Mouse (Mus musculus) liver, embryonic 11.5 days (tissue): ENCODE results near the gene Gm49405. TPM values are rescaled to one million over a fixed set of nuclear protein-coding genes. Genes with fewer than 3 reads are reported as not detected.

ENCODE experiments used
- ATAC-seq: fragments of 200-750 bp; cut with Nextera tagmentation; replicated peaks from 2 replicates; pipeline ENCODE4 v1.8.0; 2017; ENCODE audit warnings: moderate number of reproducible peaks, mild to moderate bottlenecking, moderate TSS enrichment, moderate library complexity; ENCODE audit not compliant: low FRiP score
- DNase-seq: peaks from one replicate; pipeline ENCODE4 v3.0.0-alpha.2; 2017; ENCODE audit warnings: low spot score
- H3K27ac ChIP-seq: fragments of 300-500 bp; sonication (generic); 2 replicates; pipeline ENCODE4 v1.5.1; 2014; ENCODE audit warnings: mild to moderate bottlenecking, low read depth, low read length, control low read depth
- H3K27me3 ChIP-seq: fragments of 300-500 bp; sonication (generic); replicated peaks from 2 replicates; pipeline ENCODE4 v1.6.1; 2014; ENCODE audit warnings: low read length, mixed read lengths; ENCODE audit not compliant: control insufficient read depth, insufficient read depth
- H3K36me3 ChIP-seq: fragments of 300-500 bp; sonication (generic); 2 replicates; pipeline ENCODE4 v1.6.1; 2014; ENCODE audit warnings: mild to moderate bottlenecking, low read length, moderate library complexity, mixed read lengths; ENCODE audit not compliant: control insufficient read depth, insufficient read depth
- H3K4me1 ChIP-seq: fragments of 300-500 bp; sonication (generic); replicated peaks from 2 replicates; pipeline ENCODE4 v1.6.1; 2014; ENCODE audit warnings: low read length, mixed read lengths; ENCODE audit not compliant: control insufficient read depth, insufficient read depth
- H3K4me2 ChIP-seq: fragments of 300-500 bp; sonication (generic); 2 replicates; pipeline ENCODE4 v1.6.1; 2014; ENCODE audit warnings: mild to moderate bottlenecking, control low read depth, moderate library complexity
- H3K4me3 ChIP-seq: fragments of 300-500 bp; sonication (generic); 2 replicates; pipeline ENCODE4 v1.5.1; 2014; ENCODE audit warnings: low read depth, low read length, control low read depth
- H3K9ac ChIP-seq: fragments of 300-500 bp; sonication (generic); 2 replicates; pipeline ENCODE4 v1.6.1; 2014; ENCODE audit warnings: low read depth, low read length, control low read depth
- H3K9me3 ChIP-seq: fragments of 300-500 bp; sonication (generic); 2 replicates; pipeline ENCODE4 v1.6.1; 2016; ENCODE audit warnings: low read length, inconsistent platforms, mixed read lengths; ENCODE audit not compliant: control insufficient read depth
- WGBS: fragments of 180-500 bp; shearing (Covaris S2); extraction: QIAGEN DNeasy Blood & Tissue Kit; methylation state at CpG from one replicate; pipeline ENCODE4 v1.1.7; 2014; 5-methylcytosine and 5-hydroxymethylcytosine counted together
- polyA plus RNA-seq: library from polyadenylated mRNA; unstranded; fragments of >200 nt; fragmentation: Nextera tagmentation; extraction: Ambion mirVana; gene quantifications from 2 replicates; pipeline ENCODE4 v1.2.1, GENCODE M21; 2014

Gene Gm49405
- polyA plus RNA-seq, 1 experiment from 2014 or later = 2.4 TPM

DNA sequence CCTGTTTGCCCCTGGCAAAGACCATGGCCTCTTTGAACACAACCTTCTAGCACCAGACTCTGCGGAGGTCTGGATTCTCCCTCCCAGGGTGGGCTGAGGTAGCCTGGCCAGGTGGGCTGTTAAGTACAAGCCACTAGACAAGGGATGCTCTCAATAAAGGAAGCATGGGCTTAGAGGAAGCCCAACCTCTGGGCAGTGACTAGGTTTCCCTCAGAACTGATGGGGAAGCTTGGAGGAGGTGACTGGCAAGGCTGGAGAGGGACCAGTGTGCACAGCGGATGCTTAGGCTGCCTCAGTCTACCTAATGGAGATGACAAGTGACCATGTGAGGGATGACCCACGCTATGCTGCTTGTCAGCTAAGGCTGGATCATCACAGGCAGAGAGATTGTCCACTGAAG is 8.5 kb upstream of the Gm49405 start:
- WGBS = 82% methylated on average over 3 of the region's 3 CpGs
- Histone ChIP-seq H3K27ac (no peak overlapping the region), H3K36me3 (no peaks in the 10 kb centered on the region), H3K27me3 (no peaks in the 10 kb centered on the region), H3K9me3 (no peaks in the 10 kb centered on the region), H3K9ac (no peak overlapping the region), H3K4me3 (no peak overlapping the region), H3K4me2 (no peak overlapping the region), H3K4me1 (peaks cover 6% of the 10 kb centered on the region; the same call in 1 of the 2 replicates)
- no peak for ATAC-seq
- DNase-seq = no peak

DNA sequence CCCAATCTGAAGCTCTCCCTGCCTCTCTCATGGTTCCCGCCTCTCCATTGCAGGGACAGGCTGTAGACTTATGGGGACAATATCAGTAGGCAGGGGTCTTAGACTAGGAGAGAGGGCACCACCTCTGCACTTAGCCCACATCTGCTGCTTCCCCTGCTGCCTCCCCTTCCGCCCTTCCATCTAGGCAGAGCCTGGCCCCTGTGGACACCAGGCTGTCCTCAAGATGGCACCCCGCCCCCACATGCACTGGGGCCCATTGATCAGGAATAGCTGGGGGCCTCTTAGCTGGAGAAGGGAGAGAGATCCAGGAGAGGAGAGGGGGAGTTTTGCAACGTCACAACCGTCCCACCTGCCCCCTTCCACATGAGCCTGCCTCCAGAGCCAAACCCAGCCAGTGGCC is 8.0 kb upstream of the Gm49405 start, which contains the start of gene Tbx10:
Gene Tbx10 (plus strand): TSS at position 337 of the 400 bp plus-strand sequence.
- no peak within 1 kb of the TSS for H3K4me2 ChIP-seq
- H3K9me3 ChIP-seq = no peaks in the 10 kb centered on the region
- no peaks in the 10 kb centered on the region for H3K27me3 ChIP-seq
- no peak within 1 kb of the TSS for H3K4me3 ChIP-seq
- no peak within 1 kb of the TSS for H3K9ac ChIP-seq
- ATAC-seq (no peak), DNase-seq (no peak)
- H3K27ac ChIP-seq = no peak within 1 kb of the TSS
- WGBS = 57% methylated on average over 5 of the region's 5 CpGs
- 0 out of 2 replicates have a peak, but pooled peaks cover 4% of the 10 kb centered on the region for H3K4me1 ChIP-seq
- no peaks in the 10 kb centered on the region for H3K36me3 ChIP-seq

DNA sequence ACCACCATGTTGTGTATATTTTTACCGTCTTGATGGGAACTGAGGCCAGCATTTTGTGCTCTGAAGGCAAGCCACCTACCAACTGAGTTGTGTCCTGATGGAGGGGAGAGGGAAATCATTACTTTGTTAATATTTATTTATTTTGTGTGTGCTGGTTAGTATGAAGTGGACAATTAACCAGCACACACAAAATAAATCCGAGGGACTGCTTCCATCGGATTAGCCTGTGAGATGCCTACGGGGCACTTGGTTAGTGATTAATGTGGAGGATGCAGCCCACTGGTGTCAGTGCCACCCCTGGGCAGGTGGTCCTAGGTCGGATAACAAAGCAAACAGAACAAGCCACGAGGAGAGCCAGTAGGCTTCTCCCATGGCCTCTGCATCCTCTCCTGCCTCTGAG is 5.5 kb upstream of the Gm49405 start:
- Histone ChIP-seq H3K9me3 (no peaks in the 10 kb centered on the region), H3K27me3 (no peaks in the 10 kb centered on the region), H3K27ac (0 out of 2 replicates have a peak overlapping the region, but pooled peaks have one; percentile 6), H3K36me3 (no peaks in the 10 kb centered on the region), H3K9ac (no peak overlapping the region), H3K4me3 (no peak overlapping the region), H3K4me2 (no peak overlapping the region), H3K4me1 (peaks cover 12% of the 10 kb centered on the region)
- WGBS = 61% methylated on average over 6 of the region's 6 CpGs
- no peak for ATAC-seq
- DNase-seq = no peak

DNA sequence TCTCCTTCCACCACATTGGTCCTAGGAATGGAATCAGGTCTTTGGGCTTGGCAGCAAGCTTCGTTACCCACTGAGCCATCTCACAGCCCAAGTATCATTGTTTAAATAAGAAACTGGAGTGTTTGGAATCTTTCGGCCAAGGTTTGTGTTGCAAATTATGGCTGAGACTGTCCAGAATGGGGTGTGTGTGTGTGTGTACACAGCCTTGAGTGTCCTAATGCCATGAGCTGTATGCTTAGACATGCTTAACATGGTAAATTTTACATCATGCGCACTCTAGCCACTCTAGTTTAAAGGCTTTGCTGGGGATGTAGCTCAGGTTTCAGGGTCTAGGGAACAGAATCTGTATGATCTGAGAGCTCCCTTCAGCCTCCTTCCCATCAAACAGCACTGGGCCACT is 4.9 kb upstream of the Gm49405 start:
- Histone ChIP-seq H3K27me3 (no peaks in the 10 kb centered on the region), H3K4me2 (no peak overlapping the region), H3K36me3 (no peaks in the 10 kb centered on the region), H3K4me3 (no peak overlapping the region), H3K9me3 (no peaks in the 10 kb centered on the region), H3K4me1 (peaks cover 12% of the 10 kb centered on the region), H3K27ac (no peak overlapping the region), H3K9ac (no peak overlapping the region)
- DNase-seq (no peak), ATAC-seq (no peak)
- WGBS = 86% methylated on average over 3 of the region's 3 CpGs

DNA sequence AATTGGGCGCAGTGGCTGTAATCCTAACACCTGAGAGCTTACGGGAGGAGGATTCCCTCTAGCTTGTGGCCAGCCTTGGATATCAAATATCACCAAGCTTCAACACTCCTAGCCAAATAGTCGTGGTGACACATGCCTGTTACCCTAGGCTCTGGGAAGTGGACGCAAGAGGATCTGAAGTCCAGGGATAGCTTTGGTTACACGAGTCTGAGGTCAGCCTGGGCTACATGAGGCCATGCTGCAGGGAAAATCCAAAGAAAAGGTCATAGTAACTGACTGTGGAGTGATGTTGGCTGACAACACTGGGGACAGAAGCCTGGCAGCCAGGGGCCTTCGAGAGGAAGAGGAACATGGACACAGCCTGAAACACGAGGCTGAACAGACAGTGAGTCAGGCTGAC is 4.3 kb upstream of the Gm49405 start:
- Histone ChIP-seq H3K9me3 (no peaks in the 10 kb centered on the region), H3K4me3 (no peak overlapping the region), H3K4me1 (peaks cover 14% of the 10 kb centered on the region), H3K4me2 (no peak overlapping the region), H3K36me3 (no peaks in the 10 kb centered on the region), H3K27me3 (no peaks in the 10 kb centered on the region), H3K9ac (no peak overlapping the region), H3K27ac (no peak overlapping the region)
- 69% methylated on average over 7 of the region's 7 CpGs for WGBS
- ATAC-seq (no peak), DNase-seq (no peak)

DNA sequence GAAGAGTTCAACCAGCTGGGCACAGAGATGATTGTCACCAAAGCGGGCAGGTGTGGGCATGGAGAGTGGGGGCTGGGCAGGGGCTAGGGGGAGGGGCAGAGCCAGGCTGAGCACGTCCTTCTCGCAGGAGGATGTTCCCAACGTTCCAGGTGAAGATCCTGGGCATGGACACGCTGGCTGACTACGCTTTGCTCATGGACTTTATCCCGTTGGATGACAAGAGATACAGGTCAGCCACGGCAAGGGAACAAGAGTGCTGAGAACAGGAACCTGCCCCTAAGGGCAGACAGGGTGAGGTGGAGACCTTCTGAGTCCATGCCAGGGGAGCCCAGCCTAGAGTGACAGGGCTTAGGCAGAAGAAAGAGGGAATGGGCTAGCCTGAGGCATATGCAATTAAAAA is 3.7 kb upstream of the Gm49405 start:
- H3K4me3 ChIP-seq = no peak overlapping the region
- no peaks in the 10 kb centered on the region for H3K27me3 ChIP-seq
- 75% methylated on average over 8 of the region's 8 CpGs for WGBS
- DNase-seq (no peak), ATAC-seq (no peak)
- peaks cover 17% of the 10 kb centered on the region for H3K4me1 ChIP-seq
- H3K9me3 ChIP-seq = no peaks in the 10 kb centered on the region
- no peaks in the 10 kb centered on the region for H3K36me3 ChIP-seq
- H3K27ac ChIP-seq = no peak overlapping the region
- H3K4me2 ChIP-seq = no peak overlapping the region
- H3K9ac ChIP-seq = no peak overlapping the region

DNA sequence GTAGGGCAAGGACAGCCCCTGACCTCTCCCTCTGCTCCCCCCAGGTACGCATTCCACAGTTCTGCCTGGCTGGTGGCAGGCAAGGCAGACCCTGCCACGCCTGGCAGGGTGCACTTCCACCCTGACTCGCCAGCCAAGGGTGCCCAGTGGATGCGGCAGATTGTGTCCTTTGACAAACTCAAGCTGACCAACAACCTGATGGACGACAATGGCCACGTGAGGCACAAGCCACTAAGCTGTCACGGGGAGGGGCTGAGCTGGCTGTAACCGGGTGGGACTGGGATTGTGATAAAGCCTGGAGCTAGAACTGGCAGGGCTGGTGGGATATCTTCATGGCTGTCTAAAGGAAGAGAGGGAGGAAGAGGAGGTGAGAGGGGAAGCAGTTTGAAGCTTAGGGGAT is 3.2 kb upstream of the Gm49405 start:
- ATAC-seq (no peak), DNase-seq (no peak)
- H3K4me3 ChIP-seq = no peak overlapping the region
- no peak overlapping the region for H3K9ac ChIP-seq
- H3K4me2 ChIP-seq = no peak overlapping the region
- WGBS = 49% methylated on average over 8 of the region's 8 CpGs
- H3K27me3 ChIP-seq = no peaks in the 10 kb centered on the region
- H3K27ac ChIP-seq = no peak overlapping the region
- no peaks in the 10 kb centered on the region for H3K36me3 ChIP-seq
- peaks cover 17% of the 10 kb centered on the region for H3K4me1 ChIP-seq
- no peaks in the 10 kb centered on the region for H3K9me3 ChIP-seq

DNA sequence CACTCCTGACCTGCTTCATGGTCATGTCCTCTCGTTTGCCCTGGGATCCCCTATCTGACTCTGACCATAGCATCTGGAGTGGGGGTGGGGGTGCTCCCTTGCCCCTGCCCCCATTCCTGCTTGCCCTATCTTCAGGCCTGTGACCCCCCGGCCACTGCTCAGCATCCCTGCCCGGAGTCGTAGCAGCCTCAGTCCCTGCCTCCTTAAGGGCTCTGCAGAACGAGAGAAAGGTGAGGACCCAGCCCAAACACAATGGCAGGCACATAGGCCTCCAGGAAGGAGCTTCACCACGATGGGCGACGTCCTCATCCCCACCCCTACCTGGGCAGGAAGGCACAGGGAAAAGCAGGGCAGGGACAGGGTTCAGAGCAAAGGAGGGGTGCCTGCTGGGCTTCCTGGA is 2.1 kb upstream of the Gm49405 start:
- DNase-seq = no peak
- Histone ChIP-seq H3K4me1 (peaks cover 17% of the 10 kb centered on the region), H3K4me3 (no peak overlapping the region), H3K27ac (no peak overlapping the region), H3K27me3 (no peaks in the 10 kb centered on the region), H3K36me3 (no peaks in the 10 kb centered on the region), H3K9ac (no peak overlapping the region), H3K9me3 (no peaks in the 10 kb centered on the region), H3K4me2 (no peak overlapping the region)
- WGBS = 72% methylated on average over 8 of the region's 8 CpGs
- no peak for ATAC-seq

DNA sequence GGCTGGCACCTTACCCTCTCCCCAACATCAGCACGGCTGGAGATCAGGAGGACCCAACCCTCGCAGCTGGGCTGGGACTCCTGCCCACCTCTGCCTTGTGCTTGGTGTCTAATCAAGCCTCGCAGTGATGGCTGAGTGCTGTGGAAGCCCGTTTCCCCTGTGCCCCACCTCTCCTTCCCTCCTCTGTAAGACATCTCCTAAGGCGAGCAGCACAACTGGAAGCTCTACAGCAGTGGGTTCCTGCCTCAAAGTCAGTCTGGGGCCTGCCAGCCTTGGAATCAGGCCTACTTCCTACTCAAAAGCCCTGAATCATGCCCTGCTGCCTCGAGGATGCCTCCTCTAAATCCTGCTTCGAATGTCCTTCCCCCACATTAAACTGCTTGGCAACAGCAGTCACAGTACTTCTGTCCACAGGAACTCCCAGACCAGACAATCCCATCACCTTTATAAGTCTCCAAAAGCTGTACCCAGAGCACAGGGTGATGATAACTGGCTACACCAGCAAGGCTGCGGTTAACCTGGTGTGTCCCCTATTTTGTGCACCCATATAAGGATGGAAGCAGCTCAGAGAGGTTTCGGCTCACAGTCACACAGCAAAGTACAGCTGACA is 1.2 kb upstream of the Gm49405 start:
- DNase-seq (no peak), ATAC-seq (no peak)
- Histone ChIP-seq H3K36me3 (no peaks in the 10 kb centered on the region), H3K27ac (no peak overlapping the region), H3K27me3 (no peaks in the 10 kb centered on the region; the same call in 1 of the 2 replicates), H3K4me1 (peaks cover 17% of the 10 kb centered on the region), H3K9me3 (no peaks in the 10 kb centered on the region), H3K9ac (peak overlapping the region; percentile 18; the same call in 1 of the 2 replicates), H3K4me3 (peak overlapping the region; percentile 81), H3K4me2 (peak overlapping the region; percentile 90)
- 81% methylated on average over 9 of the region's 9 CpGs for WGBS
